Mouse (Mus musculus) ES-Bruce4 (cell line): ENCODE measurements around the gene Chrng. TPM values are rescaled to one million over a fixed set of nuclear protein-coding genes. Genes with fewer than 3 reads are reported as not detected.

Experiments
- H3K27ac ChIP-seq: 2 replicates; pipeline ENCODE4 v1.5.1; 2012; ENCODE audit warnings: low read length, inconsistent platforms; ENCODE audit not compliant: insufficient read depth
- H3K27me3 ChIP-seq: 2 replicates; pipeline ENCODE4 v1.6.1; 2012; ENCODE audit warnings: mild to moderate bottlenecking, low read length, inconsistent platforms; ENCODE audit not compliant: control insufficient read depth, poor library complexity, insufficient read depth, severe bottlenecking
- H3K36me3 ChIP-seq: 2 replicates; pipeline ENCODE4 v1.6.1; 2012; ENCODE audit warnings: inconsistent platforms, mild to moderate bottlenecking, low read length, moderate library complexity; ENCODE audit not compliant: control insufficient read depth, poor library complexity, insufficient read depth, severe bottlenecking
- H3K4me1 ChIP-seq: one replicate; pipeline ENCODE4 v1.8.1; 2011; ENCODE audit warnings: low read length; ENCODE audit not compliant: control insufficient read depth, insufficient read depth
- H3K4me3 ChIP-seq: 2 replicates; pipeline ENCODE4 v1.5.1; 2011; ENCODE audit warnings: low read depth, mild to moderate bottlenecking, low read length
- H3K9ac ChIP-seq: 2 replicates; pipeline ENCODE4 v1.6.1; 2012; ENCODE audit warnings: low read depth, mild to moderate bottlenecking, inconsistent platforms; ENCODE audit not compliant: poor library complexity, severe bottlenecking
- H3K9me3 ChIP-seq: replicated peaks from 2 replicates; pipeline ENCODE4 v1.6.1; 2012; ENCODE audit warnings: mild to moderate bottlenecking, low read length, inconsistent platforms; ENCODE audit not compliant: control insufficient read depth, poor library complexity, insufficient read depth, severe bottlenecking
- CTCF ChIP-seq: IDR thresholded peaks from one replicate; pipeline ENCODE4 v1.8.1; 2011; ENCODE audit warnings: low read depth, low read length
- EP300 ChIP-seq: IDR thresholded peaks from 2 replicates; pipeline ENCODE4 v1.6.1; 2011; ENCODE audit warnings: low read depth, low read length; ENCODE audit not compliant: insufficient read depth
- POLR2A ChIP-seq: IDR thresholded peaks from one replicate; pipeline ENCODE4 v1.8.1; 2011; ENCODE audit warnings: low read length; ENCODE audit not compliant: insufficient read depth
- polyA plus RNA-seq: library from polyadenylated mRNA; stranded (reverse); fragments of >200 nt; gene quantifications from 2 replicates; pipeline ENCODE4 v1.2.4, GENCODE M21; 2011; ENCODE audit warnings: low read depth; ENCODE audit not compliant: missing spikeins, insufficient read depth, insufficient read length

Gene Chrng
- polyA plus RNA-seq, 1 experiment = not detected

GRCm38 (mm10) chr1:87183013-87183412 is 21.4 kb upstream of the Chrng start, which contains the start of gene Prss56:
Gene Prss56 (plus strand): TSS chr1:87183313.
- H3K27ac ChIP-seq = no peak within 1 kb of the TSS
- H3K36me3 ChIP-seq = no peaks in the 10 kb centered on the region
- H3K27me3 ChIP-seq = no peaks in the 10 kb centered on the region
- peak within 1 kb of the TSS; percentile 18 for H3K4me3 ChIP-seq
- no peak within 1 kb of the TSS for H3K9ac ChIP-seq
- TF ChIP-seq CTCF = no peak
- no peak for TF ChIP-seq POLR2A
- no peak for TF ChIP-seq EP300
- peaks cover 3% of the 10 kb centered on the region for H3K4me1 ChIP-seq
- H3K9me3 ChIP-seq = no peaks in the 10 kb centered on the region

GRCm38 (mm10) chr1:87183998-87184750 is 20.3 kb upstream of the Chrng start:
- Histone ChIP-seq H3K9me3 (no peaks in the 10 kb centered on the region), H3K27me3 (no peaks in the 10 kb centered on the region), H3K9ac (no peak overlapping the region), H3K36me3 (no peaks in the 10 kb centered on the region), H3K4me3 (no peak overlapping the region), H3K4me1 (peaks cover 3% of the 10 kb centered on the region), H3K27ac (no peak overlapping the region)
- TF ChIP-seq POLR2A = no peak
- peak; percentile 28 for TF ChIP-seq CTCF

- Histone ChIP-seq H3K9me3 (no peaks in the 10 kb centered on the region), H3K4me1 (peaks cover 3% of the 10 kb centered on the region), H3K4me3 (no peak overlapping the region), H3K36me3 (no peaks in the 10 kb centered on the region), H3K27me3 (no peaks in the 10 kb centered on the region), H3K9ac (no peak overlapping the region), H3K27ac (no peak overlapping the region)
- TF ChIP-seq EP300 (no peak), CTCF (peak; percentile 70)
These were observed 19.7 kb upstream of the Chrng start for GRCm38 (mm10) chr1:87184751-87185139.

GRCm38 (mm10) chr1:87185526-87185925 is 18.9 kb upstream of the Chrng start:
- H3K36me3 ChIP-seq = no peaks in the 10 kb centered on the region
- no peaks in the 10 kb centered on the region for H3K9me3 ChIP-seq
- peaks cover 4% of the 10 kb centered on the region for H3K4me1 ChIP-seq
- no peaks in the 10 kb centered on the region for H3K27me3 ChIP-seq
- TF ChIP-seq EP300 (no peak), POLR2A (no peak), CTCF (no peak)
- no peak overlapping the region for H3K27ac ChIP-seq
- H3K4me3 ChIP-seq = 0 out of 2 replicates have a peak overlapping the region, but pooled peaks have one; percentile 1
- H3K9ac ChIP-seq = peak overlapping the region; percentile 77; the same call in 1 of the 2 replicates

GRCm38 (mm10) chr1:87186261-87187036 is 18.0 kb upstream of the Chrng start:
- Histone ChIP-seq H3K9ac (peak overlapping the region; percentile 77), H3K9me3 (no peaks in the 10 kb centered on the region), H3K4me1 (peaks cover 4% of the 10 kb centered on the region), H3K27ac (no peak overlapping the region), H3K4me3 (peak overlapping the region; percentile 89), H3K27me3 (no peaks in the 10 kb centered on the region), H3K36me3 (no peaks in the 10 kb centered on the region)
- no peak for TF ChIP-seq EP300
- no peak for TF ChIP-seq POLR2A
- TF ChIP-seq CTCF = no peak

- peak; percentile 74 for TF ChIP-seq CTCF
- no peak for TF ChIP-seq POLR2A
- H3K4me3 ChIP-seq = peak overlapping the region; percentile 89
- no peaks in the 10 kb centered on the region for H3K27me3 ChIP-seq
- H3K9ac ChIP-seq = peak overlapping the region; percentile 77
- no peak overlapping the region for H3K27ac ChIP-seq
- peaks cover 4% of the 10 kb centered on the region for H3K4me1 ChIP-seq
- H3K36me3 ChIP-seq = no peaks in the 10 kb centered on the region
- no peaks in the 10 kb centered on the region for H3K9me3 ChIP-seq
These were observed 17.5 kb upstream of the Chrng start for GRCm38 (mm10) chr1:87187037-87187355.
